In genomic region chr4:65188921-65189485, GRCm38 (mm10) we compare ENCODE assay signal across 18 mouse cellular contexts.
A peak's percentile ranks its signal among the peaks of the same experiment; 100 is the strongest.
DNase-seq lines count a peak whose midpoint lies in the region; ATAC-seq and TF ChIP-seq lines count a peak whose summit lies in the region.
"Had no signal": no experiment of that assay in that cellular context is flagged by ENCODE, and none has a peak within 500 bp of the region (broad histone marks: within the 10 kb centered on the region; RNA-seq: fewer than 3 reads in every experiment).

No protein-coding gene starts in this region.

- H3K9me3 ChIP-seq in lung, embryonic 15.5 days: no peaks in the 10 kb centered on the region
- no peaks in the 10 kb centered on the region for H3K9me3 ChIP-seq in kidney, embryonic 14.5 days (ENCODE audit: control insufficient read depth, low read length)
- H3K9me3 ChIP-seq in embryonic facial prominence, embryonic 10.5 days: no peaks in the 10 kb centered on the region
- H3K9me3 ChIP-seq: embryonic facial prominence, embryonic 12.5 days; limb, embryonic 13.5 days had no signal

- DNase-seq in lung, adult 2 months: no peak
- DNase-seq in kidney, adult 11 months: peak; percentile 58
- DNase-seq in kidney, postnatal 4 days: peak; percentile 32 to 63
- no peak for DNase-seq in embryonic facial prominence, embryonic 10.5 days (ENCODE audit: low spot score)
- DNase-seq in left cerebral cortex, adult 9 months (ENCODE audit: low spot score in 2 of 2): no peak
- DNase-seq: adrenal gland, adult 2 months; gastrocnemius, postnatal 10 days; heart, adult 18-20 months; heart, postnatal 4 days; right cerebral cortex, adult 18-20 months; thymus, postnatal 25 days had no signal

- no peak overlapping the region; the same call in 1 of the 2 replicates for H3K27ac ChIP-seq in lung, embryonic 15.5 days
- no peak overlapping the region for H3K27ac ChIP-seq in kidney, embryonic 14.5 days (ENCODE audit: low read depth, low read length)
- no peak overlapping the region for H3K27ac ChIP-seq in embryonic facial prominence, embryonic 10.5 days (replicated peaks)
- H3K27ac ChIP-seq: embryonic facial prominence, embryonic 12.5 days; limb, embryonic 13.5 days; liver, embryonic 14.5 days had no signal

- no peaks in the 10 kb centered on the region for H3K27me3 ChIP-seq in lung, embryonic 15.5 days
- no peaks in the 10 kb centered on the region for H3K27me3 ChIP-seq in kidney, embryonic 14.5 days (ENCODE audit: control insufficient read depth, insufficient read depth, low read length)
- H3K27me3 ChIP-seq in embryonic facial prominence, embryonic 10.5 days (replicated peaks; ENCODE audit: low read depth, poor library complexity, severe bottlenecking): no peaks in the 10 kb centered on the region
- H3K27me3 ChIP-seq: embryonic facial prominence, embryonic 12.5 days; limb, embryonic 13.5 days had no signal

- H3K9ac ChIP-seq in lung, embryonic 15.5 days: no peak overlapping the region
- H3K9ac ChIP-seq in kidney, embryonic 14.5 days (ENCODE audit: low read depth, low read length): no peak overlapping the region
- H3K9ac ChIP-seq: embryonic facial prominence, embryonic 12.5 days; limb, embryonic 13.5 days; liver, embryonic 14.5 days had no signal

- ATAC-seq in lung, embryonic 15.5 days (ENCODE audit: borderline replicate concordance, extremely low read depth, low FRiP score, low TSS enrichment): peak; percentile 70
- ATAC-seq in kidney, embryonic 14.5 days (ENCODE audit: low FRiP score, low TSS enrichment): peak; percentile 91
- ATAC-seq: forebrain, embryonic 16.5 days; inflammation-experienced regulatory T-cells, adult 6 months had no signal

- H3K36me3 ChIP-seq in lung, embryonic 15.5 days: no peaks in the 10 kb centered on the region
- H3K36me3 ChIP-seq in kidney, embryonic 14.5 days (ENCODE audit: control insufficient read depth, insufficient read depth, low read length): no peaks in the 10 kb centered on the region
- H3K36me3 ChIP-seq in embryonic facial prominence, embryonic 10.5 days (replicated peaks): no peaks in the 10 kb centered on the region
- H3K36me3 ChIP-seq: embryonic facial prominence, embryonic 12.5 days; limb, embryonic 13.5 days had no signal

- no peak for TF ChIP-seq POLR2A in lung, adult 2 months (IDR thresholded peaks at IDR 0.05; ENCODE audit: borderline replicate concordance, extremely low read depth, low read depth, low read length)

- H3K4me3 ChIP-seq in lung, embryonic 15.5 days: no peak overlapping the region
- H3K4me3 ChIP-seq in lung, adult 2 months (replicated peaks; ENCODE audit: extremely low read depth, low read depth, low read length): no peak overlapping the region
- H3K4me3 ChIP-seq in kidney, embryonic 14.5 days (ENCODE audit: low read length): no peak overlapping the region
- H3K4me3 ChIP-seq in embryonic facial prominence, embryonic 10.5 days: no peak overlapping the region
- H3K4me3 ChIP-seq: embryonic facial prominence, embryonic 12.5 days; limb, embryonic 13.5 days had no signal

- H3K4me1 ChIP-seq in lung, embryonic 15.5 days: 0 out of 2 replicates have a peak, but pooled peaks cover 6% of the 10 kb centered on the region
- H3K4me1 ChIP-seq in lung, adult 2 months (ENCODE audit: control insufficient read depth, insufficient read depth, low read length): no peaks in the 10 kb centered on the region
- no peaks in the 10 kb centered on the region for H3K4me1 ChIP-seq in kidney, embryonic 14.5 days (ENCODE audit: control insufficient read depth, insufficient read depth, low read length)
- no peaks in the 10 kb centered on the region for H3K4me1 ChIP-seq in embryonic facial prominence, embryonic 10.5 days
- H3K4me1 ChIP-seq: limb, embryonic 13.5 days had no signal

- H3K4me2 ChIP-seq in lung, embryonic 15.5 days: no peak overlapping the region
- no peak overlapping the region for H3K4me2 ChIP-seq in kidney, embryonic 14.5 days (replicated peaks; ENCODE audit: low read depth, low read length)
- H3K4me2 ChIP-seq: embryonic facial prominence, embryonic 12.5 days; limb, embryonic 13.5 days had no signal

- TF ChIP-seq CTCF in lung, adult 2 months (IDR thresholded peaks at IDR 0.05; ENCODE audit: insufficient read depth, low read length): no peak

- WGBS in lung, embryonic 15.5 days: 67% methylated on average over 6 of the region's 6 CpGs
- WGBS in lung, adult 2 months: 47% methylated on average over 6 of the region's 6 CpGs
- 57% methylated on average over 6 of the region's 6 CpGs for WGBS in kidney, embryonic 14.5 days
- WGBS in embryonic facial prominence, embryonic 10.5 days: 76% methylated on average over 6 of the region's 6 CpGs

Comparison
In these comparisons a context has a peak if more than half of its experiments do, and no peak if none do; other contexts are left out.
1. DNase-seq: peak in kidney, adult 11 months (single experiment) and kidney, postnatal 4 days (2 of 2); none in lung, adult 2 months (single experiment), embryonic facial prominence, embryonic 10.5 days (single experiment) and left cerebral cortex, adult 9 months (0 of 2).